Mouse (Mus musculus) G1E (cell line): ENCODE data around the gene 5031439G07Rik.

Source experiments
- CTCF ChIP-seq: IDR thresholded peaks from 2 replicates; pipeline ENCODE4 v1.5.1; 2012; ENCODE audit warnings: low read depth, low read length, inconsistent platforms, mixed read lengths
- GATA2 ChIP-seq: IDR thresholded peaks from 2 replicates; pipeline ENCODE4 v1.6.1; 2012; ENCODE audit warnings: low read depth, low read length, inconsistent platforms, borderline replicate concordance
- POLR2AphosphoS5 ChIP-seq: IDR thresholded peaks from 2 replicates; pipeline ENCODE4 v1.6.1; 2012; ENCODE audit warnings: low read depth, low read length, inconsistent platforms; ENCODE audit not compliant: insufficient replicate concordance
- TAL1 ChIP-seq: conservative IDR thresholded peaks from 2 replicates; pipeline ENCODE4 v1.6.1; 2012; ENCODE audit warnings: low read depth, low read length, inconsistent platforms, mixed read lengths

GRCm38 (mm10) chr15:84925495-84926018 is 62.8 kb downstream of the 5031439G07Rik start:
- TF ChIP-seq CTCF (no peak), POLR2AphosphoS5 (no peak), GATA2 (no peak), TAL1 (no peak)
